Mouse (Mus musculus) lung, postnatal 0 days (tissue): ENCODE results near the gene Lhfp. TPM values are rescaled to one million over a fixed set of nuclear protein-coding genes. Genes with fewer than 3 reads are reported as not detected.
"Not testable (repeated sequence)": the region's sequence is repeated elsewhere in the genome, so short reads cannot be mapped to it uniquely, and the experiment has no call there.

Source experiments
- ATAC-seq: fragments of 200-750 bp; cut with Nextera tagmentation; 2 replicates; pipeline ENCODE4 v1.8.0; 2017; ENCODE audit warnings: moderate library complexity
- DNase-seq: peaks from one replicate; pipeline ENCODE4 v3.0.0-alpha.2; 2016; ENCODE audit warnings: low spot score
- H3K27ac ChIP-seq: fragments of 300-500 bp; sonication (generic); 2 replicates; pipeline ENCODE4 v1.5.1; 2014; ENCODE audit warnings: antibody characterized with exemption, mild to moderate bottlenecking, low read length, mixed read lengths
- H3K27me3 ChIP-seq: fragments of 300-500 bp; sonication (generic); replicated peaks from 2 replicates; pipeline ENCODE4 v1.6.1; 2014; ENCODE audit warnings: low read length, mixed read lengths; ENCODE audit not compliant: insufficient read depth
- H3K36me3 ChIP-seq: fragments of 300-500 bp; sonication (generic); 2 replicates; pipeline ENCODE4 v1.6.1; 2014; ENCODE audit warnings: low read length, mixed read lengths; ENCODE audit not compliant: insufficient read depth
- H3K4me1 ChIP-seq: fragments of 300-500 bp; sonication (generic); 2 replicates; pipeline ENCODE4 v1.6.1; 2014; ENCODE audit warnings: antibody characterized with exemption, low read depth, low read length, mixed read lengths; ENCODE audit not compliant: insufficient read depth
- H3K4me2 ChIP-seq: fragments of 300-500 bp; sonication (generic); replicated peaks from 2 replicates; pipeline ENCODE4 v1.6.1; 2014; ENCODE audit warnings: low read depth, mild to moderate bottlenecking, low read length, moderate library complexity, mixed read lengths
- H3K4me3 ChIP-seq: fragments of 300-500 bp; sonication (generic); 2 replicates; pipeline ENCODE4 v1.5.1; 2014; ENCODE audit warnings: low read depth, low read length
- H3K9ac ChIP-seq: fragments of 300-500 bp; sonication (generic); replicated peaks from 2 replicates; pipeline ENCODE4 v1.6.1; 2014; ENCODE audit warnings: low read depth, mild to moderate bottlenecking
- H3K9me3 ChIP-seq: fragments of 300-500 bp; sonication (generic); 2 replicates; pipeline ENCODE4 v1.6.1; 2016; ENCODE audit warnings: low read length, mixed read lengths
- CTCF ChIP-seq: IDR thresholded peaks from 2 replicates; pipeline ENCODE4 v1.5.1; 2016; ENCODE audit warnings: antibody characterized with exemption, mild to moderate bottlenecking
- EP300 ChIP-seq: IDR thresholded peaks from 2 replicates; pipeline ENCODE4 v1.6.1; 2016; ENCODE audit warnings: antibody characterized with exemption, mild to moderate bottlenecking, control low read depth
- WGBS: fragments of 180-500 bp; shearing (Covaris S2); extraction: QIAGEN DNeasy Blood & Tissue Kit; methylation state at CpG from one replicate; pipeline ENCODE4 v1.1.7; 2014; 5-methylcytosine and 5-hydroxymethylcytosine counted together
- polyA plus RNA-seq: library from polyadenylated mRNA; unstranded; fragments of >200 nt; fragmentation: Nextera tagmentation; extraction: Ambion mirVana; gene quantifications from 2 replicates; pipeline ENCODE4 v1.2.1, GENCODE M21; 2015

Gene Lhfp
- polyA plus RNA-seq, 1 experiment from 2014 or later: 178 TPM

DNA sequence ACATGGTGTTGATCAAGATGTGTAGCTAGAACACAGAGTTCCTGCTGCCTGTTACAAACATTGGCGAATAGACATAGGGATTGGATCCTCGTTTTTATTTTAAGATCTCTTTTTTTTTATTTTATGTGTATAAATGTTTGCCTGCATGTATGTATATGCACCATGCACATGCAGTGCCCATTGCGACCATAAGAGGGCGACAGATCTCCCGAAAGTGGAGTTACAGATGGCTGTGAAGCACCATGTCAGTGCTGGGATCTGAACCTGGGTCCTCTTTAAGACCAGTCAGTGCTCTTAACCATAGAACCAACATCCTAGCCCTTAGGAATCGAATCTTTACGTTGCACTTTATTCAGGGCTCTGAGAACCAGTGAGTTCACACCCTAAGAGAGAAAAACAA, 70.7 kb downstream of the Lhfp start:
- H3K4me1 ChIP-seq: 0 out of 2 replicates have a peak, but pooled peaks cover 3% of the 10 kb centered on the region
- TF ChIP-seq EP300: no peak
- TF ChIP-seq CTCF: no peak; the same call in 1 of the 2 replicates
- H3K9ac ChIP-seq: no peak overlapping the region
- ATAC-seq (no peak), DNase-seq (no peak)
- H3K4me3 ChIP-seq: no peak overlapping the region
- no peak overlapping the region for H3K27ac ChIP-seq
- H3K27me3 ChIP-seq: no peaks in the 10 kb centered on the region
- 91% methylated on average over 7 of the region's 7 CpGs for WGBS
- H3K9me3 ChIP-seq: no peaks in the 10 kb centered on the region
- no peak overlapping the region for H3K4me2 ChIP-seq
- no peaks in the 10 kb centered on the region for H3K36me3 ChIP-seq

GRCm38 (mm10) chr3:53118755-53119154, 77.4 kb downstream of the Lhfp start:
- 57% methylated on average over 3 of the region's 9 CpGs for WGBS
- not testable (repeated sequence) for H3K36me3 ChIP-seq, DNase-seq, H3K9me3 ChIP-seq, H3K27ac ChIP-seq, H3K4me1 ChIP-seq, H3K4me3 ChIP-seq, ATAC-seq, H3K9ac ChIP-seq, H3K27me3 ChIP-seq, H3K4me2 ChIP-seq

- H3K4me1 ChIP-seq: no peaks in the 10 kb centered on the region
- no peaks in the 10 kb centered on the region for H3K27me3 ChIP-seq
- no peak overlapping the region for H3K27ac ChIP-seq
- ATAC-seq (no peak), DNase-seq (no peak)
- H3K9ac ChIP-seq: no peak overlapping the region
- H3K9me3 ChIP-seq: no peaks in the 10 kb centered on the region
- H3K4me3 ChIP-seq: no peak overlapping the region
- WGBS: 81% methylated on average over 6 of the region's 6 CpGs
- TF ChIP-seq EP300: no peak
- no peak for TF ChIP-seq CTCF
- no peak overlapping the region for H3K4me2 ChIP-seq
- no peaks in the 10 kb centered on the region for H3K36me3 ChIP-seq
Observed at GRCm38 (mm10) chr3:53119978-53120377, 78.7 kb downstream of the Lhfp start.

DNA sequence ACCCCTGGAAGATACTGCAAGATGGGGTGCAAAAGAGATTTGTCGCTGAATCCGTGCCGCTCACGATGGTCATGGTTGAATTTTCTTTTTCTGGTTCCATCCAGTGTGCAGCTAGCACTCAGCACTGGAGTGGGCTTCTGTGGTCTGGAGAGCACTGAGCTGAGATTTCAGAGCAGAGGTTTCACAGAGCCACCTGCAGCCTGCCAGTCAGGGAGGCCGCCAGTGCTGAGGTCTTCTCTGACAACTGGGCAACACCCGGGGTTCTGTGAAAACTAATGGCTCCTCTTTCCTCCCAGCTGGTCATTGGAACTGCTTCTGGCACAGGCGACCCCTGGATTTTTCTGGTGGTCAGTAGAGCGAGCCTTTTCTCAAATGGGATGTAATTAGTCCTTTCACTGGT, 84.2 kb downstream of the Lhfp start:
- no peak overlapping the region for H3K27ac ChIP-seq
- no peak overlapping the region for H3K4me3 ChIP-seq
- no peaks in the 10 kb centered on the region for H3K4me1 ChIP-seq
- H3K36me3 ChIP-seq: no peaks in the 10 kb centered on the region
- 70% methylated on average over 8 of the region's 8 CpGs for WGBS
- DNase-seq (no peak), ATAC-seq (no peak)
- H3K9me3 ChIP-seq: no peaks in the 10 kb centered on the region
- H3K4me2 ChIP-seq: no peak overlapping the region
- no peak overlapping the region for H3K9ac ChIP-seq
- no peaks in the 10 kb centered on the region for H3K27me3 ChIP-seq
- TF ChIP-seq EP300 (no peak), CTCF (no peak)

DNA sequence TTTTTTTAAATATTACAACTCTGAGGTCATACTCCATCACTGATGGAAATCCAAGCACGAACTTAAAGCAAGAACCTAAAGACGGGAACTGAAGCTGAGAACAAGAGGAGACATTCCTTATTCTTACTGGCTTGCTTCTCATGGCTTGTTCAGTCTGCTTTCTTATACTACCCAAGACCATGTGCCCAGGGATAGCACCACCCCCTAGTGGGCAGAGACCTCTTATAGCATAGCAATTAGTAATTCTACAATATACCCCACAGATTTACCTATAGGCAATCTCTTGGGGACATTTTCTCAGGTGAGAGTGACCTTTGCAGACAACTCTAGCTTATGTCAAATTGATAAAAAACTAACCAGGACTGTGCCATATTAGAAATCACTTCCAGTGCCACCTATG, 97.5 kb downstream of the Lhfp start:
- TF ChIP-seq CTCF (peak; percentile 41), EP300 (no peak)

DNA sequence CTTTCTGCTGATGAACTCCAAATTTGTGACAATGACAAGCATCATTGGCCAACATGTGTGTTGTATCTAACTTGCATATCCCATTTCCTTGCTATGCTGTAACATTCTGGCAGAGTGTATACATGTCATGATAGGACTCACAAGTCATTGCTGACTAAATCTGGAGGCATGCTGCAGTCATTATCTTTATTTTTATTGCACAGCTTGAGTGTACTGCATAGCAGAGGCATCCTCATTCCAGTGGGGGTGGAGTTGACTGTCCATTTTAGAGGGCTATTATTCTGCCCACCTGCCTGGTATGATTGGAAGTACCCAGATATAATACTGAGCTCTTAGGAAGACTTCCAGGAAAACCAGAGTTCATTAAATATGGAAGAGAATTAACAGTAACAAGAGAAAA, 97.9 kb downstream of the Lhfp start:
- no peak overlapping the region for H3K4me3 ChIP-seq
- ATAC-seq (no peak), DNase-seq (no peak)
- H3K27ac ChIP-seq: no peak overlapping the region
- H3K27me3 ChIP-seq: no peaks in the 10 kb centered on the region
- no peak for TF ChIP-seq CTCF
- TF ChIP-seq EP300: no peak
- no peak overlapping the region for H3K4me2 ChIP-seq
- no peaks in the 10 kb centered on the region for H3K4me1 ChIP-seq
- H3K9ac ChIP-seq: no peak overlapping the region
- no peaks in the 10 kb centered on the region for H3K9me3 ChIP-seq
- no peaks in the 10 kb centered on the region for H3K36me3 ChIP-seq

More for the DNA sequence above, 97.5 kb downstream of the Lhfp start:
- WGBS: 82% methylated on average over 2 of the region's 2 CpGs
- Histone ChIP-seq H3K9ac (no peak overlapping the region), H3K4me3 (no peak overlapping the region), H3K9me3 (no peaks in the 10 kb centered on the region), H3K27ac (no peak overlapping the region), H3K4me1 (no peaks in the 10 kb centered on the region), H3K27me3 (no peaks in the 10 kb centered on the region), H3K4me2 (no peak overlapping the region), H3K36me3 (no peaks in the 10 kb centered on the region)
- no peak for ATAC-seq
- DNase-seq: no peak

DNA sequence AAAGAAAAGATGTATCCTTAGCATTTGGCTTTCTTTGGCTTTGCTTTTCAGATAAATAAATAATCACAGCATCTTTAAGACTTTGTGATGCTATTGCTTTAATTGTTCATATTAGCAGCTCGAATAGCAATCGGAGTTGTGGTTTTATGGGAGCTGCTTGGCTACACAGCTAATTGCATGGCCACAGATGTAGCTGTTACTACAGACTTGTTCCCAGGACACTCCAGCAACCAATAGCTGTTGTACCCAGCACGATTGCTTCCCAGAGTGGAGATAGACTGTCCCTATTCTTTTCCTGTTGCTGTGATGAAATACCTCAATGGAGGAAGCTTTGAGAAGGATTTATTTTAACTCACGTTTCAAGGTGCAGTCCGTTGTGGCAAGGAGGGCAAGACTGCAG, 98.3 kb downstream of the Lhfp start:
- no peak overlapping the region for H3K4me2 ChIP-seq
- no peak for DNase-seq
- H3K27me3 ChIP-seq: no peaks in the 10 kb centered on the region
- no peak overlapping the region for H3K27ac ChIP-seq
- no peaks in the 10 kb centered on the region for H3K4me1 ChIP-seq
- TF ChIP-seq CTCF: no peak
- TF ChIP-seq EP300: no peak
- H3K9me3 ChIP-seq: no peaks in the 10 kb centered on the region
- no peaks in the 10 kb centered on the region for H3K36me3 ChIP-seq
- no peak overlapping the region for H3K4me3 ChIP-seq
- ATAC-seq: no peak
- no peak overlapping the region for H3K9ac ChIP-seq
- WGBS: 85% methylated on average over 5 of the region's 5 CpGs
